Mouse (Mus musculus): ENCODE measurements around the gene Aasdh. TPM values are rescaled to one million over a fixed set of nuclear protein-coding genes. Genes with fewer than 3 reads are reported as not detected.

The Aasdh gene
- polyA plus RNA-seq, 1 experiment from 2014 or later: 27.6 TPM

- Histone ChIP-seq H3K9me3 (ENCODE audit: control insufficient read depth, low read depth, low read length) (no peaks in the 10 kb centered on the region), H3K4me3 (ENCODE audit: low read depth, low read length) (no peak overlapping the region), H3K9ac (replicated peaks; ENCODE audit: low read depth, low read length) (no peak overlapping the region), H3K27me3 (ENCODE audit: control insufficient read depth, insufficient read depth, low read length) (no peaks in the 10 kb centered on the region), H3K36me3 (ENCODE audit: control insufficient read depth, insufficient read depth, low read length) (no peaks in the 10 kb centered on the region; the same call in 1 of the 2 replicates), H3K4me1 (ENCODE audit: control insufficient read depth, insufficient read depth, low read length) (peaks cover 17% of the 10 kb centered on the region), H3K27ac (ENCODE audit: low read length) (no peak overlapping the region), H3K4me2 (replicated peaks; ENCODE audit: low read depth, low read length) (no peak overlapping the region)
- WGBS: 82% methylated on average over 4 of the region's 4 CpGs
- no peak for ATAC-seq (ENCODE audit: insufficient number of reproducible peaks, insufficient read depth, low FRiP score, low read depth)
Measured at GRCm38 (mm10) chr5:76947142-76947541, 41.8 kb upstream of the Aasdh start.

- H3K4me1 ChIP-seq (ENCODE audit: control insufficient read depth, insufficient read depth, low read length): peaks cover 17% of the 10 kb centered on the region; the same call in 1 of the 2 replicates
- no peak for ATAC-seq (ENCODE audit: insufficient number of reproducible peaks, insufficient read depth, low FRiP score, low read depth)
- no peaks in the 10 kb centered on the region for H3K27me3 ChIP-seq (ENCODE audit: control insufficient read depth, insufficient read depth, low read length)
- no peaks in the 10 kb centered on the region for H3K9me3 ChIP-seq (ENCODE audit: control insufficient read depth, low read depth, low read length)
- no peak overlapping the region for H3K4me3 ChIP-seq (ENCODE audit: low read depth, low read length)
- no peak overlapping the region for H3K9ac ChIP-seq (replicated peaks; ENCODE audit: low read depth, low read length)
- no peak overlapping the region for H3K4me2 ChIP-seq (replicated peaks; ENCODE audit: low read depth, low read length)
- H3K36me3 ChIP-seq (ENCODE audit: control insufficient read depth, insufficient read depth, low read length): peaks cover 1% of the 10 kb centered on the region; the same call in 1 of the 2 replicates
- H3K27ac ChIP-seq (ENCODE audit: low read length): no peak overlapping the region
- WGBS: 81% methylated on average over 2 of the region's 2 CpGs
Measured at GRCm38 (mm10) chr5:76945678-76946033, 40.3 kb upstream of the Aasdh start.

GRCm38 (mm10) chr5:76944965-76945677 lies 39.8 kb upstream of the Aasdh start:
- no peak for ATAC-seq (ENCODE audit: insufficient number of reproducible peaks, insufficient read depth, low FRiP score, low read depth)
- H3K36me3 ChIP-seq (ENCODE audit: control insufficient read depth, insufficient read depth, low read length): peaks cover 2% of the 10 kb centered on the region; the same call in 1 of the 2 replicates
- H3K9me3 ChIP-seq (ENCODE audit: control insufficient read depth, low read depth, low read length): no peaks in the 10 kb centered on the region
- H3K27me3 ChIP-seq (ENCODE audit: control insufficient read depth, insufficient read depth, low read length): no peaks in the 10 kb centered on the region
- WGBS: 68% methylated on average over 6 of the region's 6 CpGs
- peaks cover 17% of the 10 kb centered on the region; the same call in 1 of the 2 replicates for H3K4me1 ChIP-seq (ENCODE audit: control insufficient read depth, insufficient read depth, low read length)
- no peak overlapping the region for H3K9ac ChIP-seq (replicated peaks; ENCODE audit: low read depth, low read length)
- no peak overlapping the region for H3K27ac ChIP-seq (ENCODE audit: low read length)
- H3K4me2 ChIP-seq (replicated peaks; ENCODE audit: low read depth, low read length): no peak overlapping the region
- H3K4me3 ChIP-seq (ENCODE audit: low read depth, low read length): no peak overlapping the region

- no peaks in the 10 kb centered on the region; the same call in 1 of the 2 replicates for H3K9me3 ChIP-seq (ENCODE audit: control insufficient read depth, low read depth, low read length)
- no peak overlapping the region for H3K4me3 ChIP-seq (ENCODE audit: low read depth, low read length)
- H3K9ac ChIP-seq (replicated peaks; ENCODE audit: low read depth, low read length): no peak overlapping the region
- no peak for ATAC-seq (ENCODE audit: insufficient number of reproducible peaks, insufficient read depth, low FRiP score, low read depth)
- 0 out of 2 replicates have a peak, but pooled peaks cover 2% of the 10 kb centered on the region for H3K36me3 ChIP-seq (ENCODE audit: control insufficient read depth, insufficient read depth, low read length)
- H3K4me1 ChIP-seq (ENCODE audit: control insufficient read depth, insufficient read depth, low read length): peaks cover 10% of the 10 kb centered on the region; the same call in 1 of the 2 replicates
- no peak overlapping the region for H3K4me2 ChIP-seq (replicated peaks; ENCODE audit: low read depth, low read length)
- WGBS: 80% methylated on average over 4 of the region's 4 CpGs
- no peaks in the 10 kb centered on the region for H3K27me3 ChIP-seq (ENCODE audit: control insufficient read depth, insufficient read depth, low read length)
- no peak overlapping the region for H3K27ac ChIP-seq (ENCODE audit: low read length)
Measured at GRCm38 (mm10) chr5:76942505-76942904, 37.2 kb upstream of the Aasdh start.

- WGBS: 74% methylated on average over 4 of the region's 4 CpGs
Measured at GRCm38 (mm10) chr5:76941975-76942374, 36.7 kb upstream of the Aasdh start.

GRCm38 (mm10) chr5:76939717-76940116 lies 34.4 kb upstream of the Aasdh start:
- Histone ChIP-seq H3K4me1 (ENCODE audit: control insufficient read depth, insufficient read depth, low read length) (no peaks in the 10 kb centered on the region), H3K4me2 (replicated peaks; ENCODE audit: low read depth, low read length) (no peak overlapping the region), H3K27ac (ENCODE audit: low read length) (no peak overlapping the region), H3K9ac (replicated peaks; ENCODE audit: low read depth, low read length) (no peak overlapping the region), H3K36me3 (ENCODE audit: control insufficient read depth, insufficient read depth, low read length) (0 out of 2 replicates have a peak, but pooled peaks cover 2% of the 10 kb centered on the region), H3K4me3 (ENCODE audit: low read depth, low read length) (no peak overlapping the region), H3K9me3 (ENCODE audit: control insufficient read depth, low read depth, low read length) (no peaks in the 10 kb centered on the region; the same call in 1 of the 2 replicates), H3K27me3 (ENCODE audit: control insufficient read depth, insufficient read depth, low read length) (no peaks in the 10 kb centered on the region)
- WGBS: 88% methylated on average over 8 of the region's 8 CpGs
- no peak for ATAC-seq (ENCODE audit: insufficient number of reproducible peaks, insufficient read depth, low FRiP score, low read depth)

More at GRCm38 (mm10) chr5:76941975-76942374, 36.7 kb upstream of the Aasdh start:
- Histone ChIP-seq H3K4me1 (ENCODE audit: control insufficient read depth, insufficient read depth, low read length) (peaks cover 6% of the 10 kb centered on the region; the same call in 1 of the 2 replicates), H3K9me3 (ENCODE audit: control insufficient read depth, low read depth, low read length) (no peaks in the 10 kb centered on the region; the same call in 1 of the 2 replicates), H3K27ac (ENCODE audit: low read length) (no peak overlapping the region), H3K4me2 (replicated peaks; ENCODE audit: low read depth, low read length) (no peak overlapping the region), H3K36me3 (ENCODE audit: control insufficient read depth, insufficient read depth, low read length) (0 out of 2 replicates have a peak, but pooled peaks cover 2% of the 10 kb centered on the region), H3K4me3 (ENCODE audit: low read depth, low read length) (no peak overlapping the region), H3K9ac (replicated peaks; ENCODE audit: low read depth, low read length) (no peak overlapping the region), H3K27me3 (ENCODE audit: control insufficient read depth, insufficient read depth, low read length) (no peaks in the 10 kb centered on the region)
- no peak for ATAC-seq (ENCODE audit: insufficient number of reproducible peaks, insufficient read depth, low FRiP score, low read depth)

GRCm38 (mm10) chr5:76929180-76929877 lies 24.0 kb upstream of the Aasdh start:
- Histone ChIP-seq H3K9ac (replicated peaks; ENCODE audit: low read depth, low read length) (no peak overlapping the region), H3K9me3 (ENCODE audit: control insufficient read depth, low read depth, low read length) (peaks cover 7% of the 10 kb centered on the region; the same call in 1 of the 2 replicates), H3K4me1 (ENCODE audit: control insufficient read depth, insufficient read depth, low read length) (no peaks in the 10 kb centered on the region), H3K27me3 (ENCODE audit: control insufficient read depth, insufficient read depth, low read length) (no peaks in the 10 kb centered on the region), H3K36me3 (ENCODE audit: control insufficient read depth, insufficient read depth, low read length) (peaks cover 20% of the 10 kb centered on the region), H3K27ac (ENCODE audit: low read length) (no peak overlapping the region), H3K4me2 (replicated peaks; ENCODE audit: low read depth, low read length) (no peak overlapping the region), H3K4me3 (ENCODE audit: low read depth, low read length) (no peak overlapping the region)
- 54% methylated on average over 7 of the region's 7 CpGs for WGBS
- ATAC-seq (ENCODE audit: insufficient number of reproducible peaks, insufficient read depth, low FRiP score, low read depth): no peak

GRCm38 (mm10) chr5:76928124-76928832 lies 23.0 kb upstream of the Aasdh start:
- peaks cover 20% of the 10 kb centered on the region for H3K36me3 ChIP-seq (ENCODE audit: control insufficient read depth, insufficient read depth, low read length)
- H3K27me3 ChIP-seq (ENCODE audit: control insufficient read depth, insufficient read depth, low read length): no peaks in the 10 kb centered on the region
- H3K9me3 ChIP-seq (ENCODE audit: control insufficient read depth, low read depth, low read length): peaks cover 7% of the 10 kb centered on the region; the same call in 1 of the 2 replicates
- 74% methylated on average over 16 of the region's 16 CpGs for WGBS
- no peak overlapping the region for H3K4me2 ChIP-seq (replicated peaks; ENCODE audit: low read depth, low read length)
- H3K9ac ChIP-seq (replicated peaks; ENCODE audit: low read depth, low read length): no peak overlapping the region
- no peak; the same call in 1 of the 2 replicates for ATAC-seq (ENCODE audit: insufficient number of reproducible peaks, insufficient read depth, low FRiP score, low read depth)
- H3K4me3 ChIP-seq (ENCODE audit: low read depth, low read length): no peak overlapping the region
- no peak overlapping the region for H3K27ac ChIP-seq (ENCODE audit: low read length)
- H3K4me1 ChIP-seq (ENCODE audit: control insufficient read depth, insufficient read depth, low read length): no peaks in the 10 kb centered on the region

Measured in stomach, embryonic 14.5 days (tissue).